Mouse (Mus musculus): ENCODE measurements around the gene Syt17.

DNA sequence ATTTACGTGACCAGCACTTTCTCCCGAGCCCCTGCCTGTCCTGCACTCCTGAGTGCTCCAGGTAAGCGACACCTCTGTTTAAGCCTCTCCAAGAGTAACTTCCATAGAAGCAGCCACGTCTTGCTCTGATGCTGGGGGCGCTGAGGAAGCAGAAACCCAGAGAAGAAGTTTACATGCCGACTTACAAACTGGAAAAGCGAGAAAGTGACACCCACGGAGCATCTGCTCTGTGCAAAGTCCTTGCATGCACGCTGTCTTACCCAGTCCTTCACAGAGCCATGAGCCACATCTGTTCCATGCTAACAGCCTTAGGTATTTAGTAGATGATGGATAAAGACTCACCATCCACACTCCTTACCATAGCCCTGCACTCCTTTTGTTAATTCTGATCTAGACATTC, 48.3 kb downstream of the Syt17 start:
- TF ChIP-seq CTCF (IDR thresholded peaks at IDR 0.05; ENCODE audit: low read depth) (no peak), EP300 (IDR thresholded peaks at IDR 0.05; ENCODE audit: low read depth) (no peak)
